Mouse (Mus musculus): ENCODE measurements around the gene Dbnl.
"Not testable (repeated sequence)": the region's sequence is repeated elsewhere in the genome, so short reads cannot be mapped to it uniquely, and the experiment has no call there.

Gene Dbnl

DNA sequence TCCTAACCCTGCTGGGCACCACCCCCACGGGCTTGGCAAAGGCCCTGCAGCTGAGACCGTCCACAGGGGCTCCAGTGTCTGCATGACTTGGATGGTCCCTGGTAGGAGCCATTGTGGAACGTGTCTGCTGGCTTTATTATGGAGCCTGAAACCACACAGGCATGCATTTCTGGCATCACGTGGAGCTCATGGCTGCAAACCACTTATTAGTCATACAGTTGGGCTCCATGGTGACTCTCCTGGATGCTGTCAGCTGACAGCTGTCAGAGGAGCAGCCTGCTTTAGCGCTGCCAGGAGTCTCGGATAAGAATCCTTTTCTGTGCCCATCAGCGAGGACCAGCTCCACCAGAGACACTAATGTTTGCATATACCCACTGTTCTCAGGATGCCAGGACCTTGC is 7.4 kb downstream of the Dbnl start:
- no peak for DNase-seq (ENCODE audit: low spot score)

DNA sequence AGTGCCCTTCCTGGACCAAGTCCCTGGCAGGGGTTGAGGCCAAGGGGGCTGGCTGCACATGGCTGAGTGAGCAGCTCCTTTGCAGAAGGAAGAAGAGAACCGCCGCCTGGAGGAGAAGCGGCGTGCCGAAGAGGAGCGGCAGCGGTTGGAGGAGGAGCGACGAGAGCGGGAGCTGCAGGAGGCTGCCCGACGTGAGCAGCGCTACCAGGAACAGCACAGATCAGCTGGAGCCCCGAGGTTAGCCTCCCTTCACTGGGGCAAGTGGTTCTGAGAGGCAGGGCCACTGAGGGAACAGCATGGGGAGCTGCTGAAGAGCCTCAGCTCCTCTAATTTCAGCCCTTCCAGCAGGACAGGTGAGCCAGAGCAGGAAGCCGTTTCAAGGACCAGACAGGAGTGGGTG is 8.7 kb downstream of the Dbnl start:
- no peak for DNase-seq (ENCODE audit: low spot score)

DNA sequence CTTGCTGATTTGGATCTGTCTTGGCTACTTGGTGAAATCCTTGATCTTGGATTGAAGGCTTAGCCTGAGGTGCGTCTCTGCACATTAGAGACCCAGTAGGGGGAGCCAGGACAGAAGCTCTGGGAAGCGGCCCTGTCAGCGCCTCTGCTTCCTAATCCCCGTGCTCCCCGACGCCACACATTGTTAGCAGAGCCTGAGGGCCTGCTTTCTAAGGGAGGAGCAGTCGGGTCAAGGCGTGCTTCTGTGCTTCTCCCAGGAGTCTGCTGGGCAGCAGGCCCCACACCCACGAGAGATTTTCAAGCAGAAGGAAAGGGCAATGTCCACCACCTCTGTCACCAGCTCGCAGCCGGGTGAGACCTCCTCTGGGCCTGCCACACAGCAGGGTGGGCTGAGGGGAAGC is 9.1 kb downstream of the Dbnl start:
- DNase-seq (ENCODE audit: low spot score): no peak

DNA sequence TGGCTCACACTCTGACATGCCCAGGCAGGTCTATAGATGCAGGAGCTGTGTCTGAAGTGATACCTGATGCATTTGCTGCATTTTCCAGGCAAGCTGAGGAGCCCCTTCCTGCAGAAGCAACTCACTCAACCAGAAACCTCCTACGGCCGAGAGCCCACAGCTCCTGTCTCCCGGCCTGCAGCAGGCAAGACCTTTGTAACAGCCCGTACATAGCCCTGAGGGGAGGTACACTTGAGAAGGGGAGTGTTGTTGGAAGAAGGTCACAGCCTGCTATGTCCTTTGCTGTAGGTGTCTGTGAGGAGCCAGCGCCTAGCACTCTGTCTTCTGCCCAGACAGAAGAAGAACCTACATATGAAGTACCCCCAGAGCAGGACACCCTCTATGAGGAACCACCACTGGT is 9.6 kb downstream of the Dbnl start:
- no peak for DNase-seq (ENCODE audit: low spot score)

DNA sequence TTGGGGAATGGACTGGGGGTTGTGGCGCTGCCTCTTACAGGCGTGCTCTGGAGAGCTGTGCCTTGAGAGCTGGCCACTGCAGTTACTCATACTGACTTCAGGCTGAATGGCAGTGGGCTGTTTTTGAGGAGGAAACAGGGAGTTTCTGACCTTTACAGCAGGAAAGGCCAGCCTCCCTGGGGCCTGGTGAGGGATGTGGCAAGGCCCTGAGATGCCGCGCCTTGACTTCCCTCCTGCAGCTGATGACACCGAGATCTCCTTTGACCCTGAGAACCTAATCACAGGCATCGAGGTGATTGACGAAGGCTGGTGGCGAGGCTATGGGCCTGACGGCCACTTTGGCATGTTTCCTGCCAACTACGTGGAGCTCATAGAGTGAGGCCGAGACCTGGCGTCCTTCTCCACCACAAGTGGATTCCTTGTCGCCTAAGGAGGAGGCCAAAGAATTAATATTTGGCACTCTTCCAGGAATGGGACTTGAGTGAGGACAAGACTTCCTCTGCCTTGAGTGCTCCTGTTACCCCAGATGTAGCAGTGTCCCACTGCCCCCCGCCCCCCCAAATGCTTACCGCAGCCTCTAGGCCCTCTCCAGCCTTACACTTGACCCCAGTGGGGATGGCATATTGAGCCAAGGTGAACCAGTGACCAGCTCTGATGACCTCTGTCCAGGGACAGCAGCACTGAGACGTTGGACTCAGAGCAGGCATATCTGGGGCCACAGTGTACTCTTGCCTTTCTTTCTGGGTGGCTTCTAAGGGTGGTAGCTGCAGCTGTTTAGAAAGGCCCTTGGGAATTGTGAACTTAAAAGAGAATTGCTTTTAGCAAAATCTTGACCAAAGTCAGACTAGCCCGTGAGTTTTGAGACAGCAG is 11.6 kb downstream of the Dbnl start:
- no peak for DNase-seq (ENCODE audit: low spot score)

DNA sequence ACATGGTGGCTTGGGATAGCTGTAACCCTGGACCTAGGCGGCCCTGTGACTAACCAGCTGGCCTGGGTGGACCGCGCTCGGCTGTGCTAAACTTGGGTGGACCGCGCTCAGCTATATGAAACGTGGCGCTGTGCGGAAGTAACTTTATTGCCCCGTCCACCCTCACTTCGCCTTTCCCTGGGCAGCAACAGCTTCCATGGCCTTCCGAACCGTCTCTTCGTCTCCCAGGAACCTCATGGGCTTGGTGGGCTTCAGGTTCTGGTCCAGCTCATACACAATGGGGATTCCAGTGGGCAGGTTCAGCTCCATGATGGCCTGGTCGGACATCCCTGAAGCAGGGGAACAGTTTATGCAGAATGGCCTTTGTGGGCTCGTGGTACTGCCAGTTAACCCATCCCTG is 13.2 kb downstream of the Dbnl start:
- no peak for DNase-seq (ENCODE audit: low spot score)

DNA sequence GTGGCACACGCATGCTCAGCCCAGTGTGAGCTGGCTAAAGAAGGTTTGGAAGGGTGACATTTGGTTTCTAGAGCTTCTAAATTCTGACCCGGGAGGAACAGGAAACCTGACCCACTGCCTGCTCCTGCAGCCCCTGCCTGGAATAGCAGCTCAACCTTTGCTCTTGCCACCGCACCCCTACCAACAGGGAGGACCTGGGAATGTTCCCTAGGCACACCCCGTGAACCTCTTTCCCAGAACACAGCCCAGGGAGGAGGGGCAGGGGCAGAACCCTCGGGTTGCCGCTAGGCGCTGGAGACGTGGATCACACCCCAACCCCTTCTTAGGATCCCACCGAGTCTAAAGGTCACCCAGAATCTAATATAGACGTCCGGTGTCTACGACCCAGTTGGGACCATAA is 13.7 kb downstream of the Dbnl start:
- no peak for DNase-seq (ENCODE audit: low spot score)

DNA sequence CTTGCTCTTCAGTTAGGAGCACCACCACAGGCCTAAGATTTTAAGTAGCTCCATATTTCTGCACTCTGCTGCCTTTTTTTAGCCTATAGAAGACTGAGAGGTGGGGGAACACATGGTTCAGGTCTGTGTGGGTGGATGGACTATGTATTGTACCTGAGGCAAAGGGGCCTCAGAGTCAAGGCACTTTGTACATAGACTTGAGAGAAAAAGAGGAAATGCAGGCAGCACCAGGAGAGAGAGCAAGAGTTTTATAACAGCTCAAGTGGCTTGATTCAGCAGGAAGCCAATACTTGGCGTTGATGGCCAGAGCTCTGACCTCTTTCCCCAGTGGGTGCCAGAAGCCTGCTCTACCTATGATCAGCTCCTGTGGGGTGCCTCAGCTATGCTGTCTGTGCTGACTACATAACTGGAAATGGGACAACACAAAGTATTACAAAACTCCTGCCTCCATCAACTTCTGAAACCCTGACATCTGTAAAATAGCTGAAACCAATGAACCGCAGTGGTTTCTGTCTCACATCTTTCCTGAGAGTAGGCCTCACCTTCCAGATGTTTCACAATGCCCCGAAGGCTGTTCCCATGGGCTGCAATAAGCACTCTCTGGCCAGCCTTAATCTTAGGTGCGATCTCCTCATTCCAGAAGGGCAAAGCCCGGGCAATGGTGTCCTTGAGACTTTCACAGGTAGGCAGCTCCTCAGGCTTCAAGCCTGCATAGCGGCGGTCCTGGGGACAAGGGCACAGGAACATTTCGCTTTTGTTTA is 14.3 kb downstream of the Dbnl start:
- DNase-seq (ENCODE audit: low spot score): no peak

DNA sequence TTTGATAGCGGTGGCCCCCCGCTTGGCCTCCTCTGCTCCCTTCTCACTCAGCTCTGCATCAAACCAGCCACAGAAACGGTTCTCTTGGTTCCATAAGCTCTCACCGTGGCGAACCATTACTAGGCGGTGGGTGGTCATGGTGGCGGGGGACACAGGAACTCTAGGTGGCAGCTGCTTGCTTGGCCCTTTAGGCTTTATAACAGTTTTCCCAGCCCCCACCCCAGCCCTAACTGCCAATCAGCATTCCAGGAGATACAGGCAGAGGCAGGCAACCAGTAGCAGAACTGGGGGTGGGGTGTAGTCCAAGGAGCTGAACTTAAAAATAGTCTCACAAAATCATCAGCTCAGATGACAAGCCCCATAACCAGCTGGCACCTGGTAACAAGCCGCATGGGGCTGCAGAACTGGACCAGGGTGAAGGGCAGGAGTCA is 15.3 kb downstream of the Dbnl start, which contains the start of gene Pgam2:
Gene Pgam2, minus strand, starts transcription at position 183 of the 431 bp plus-strand sequence.
- DNase-seq (ENCODE audit: low spot score): no peak

DNA sequence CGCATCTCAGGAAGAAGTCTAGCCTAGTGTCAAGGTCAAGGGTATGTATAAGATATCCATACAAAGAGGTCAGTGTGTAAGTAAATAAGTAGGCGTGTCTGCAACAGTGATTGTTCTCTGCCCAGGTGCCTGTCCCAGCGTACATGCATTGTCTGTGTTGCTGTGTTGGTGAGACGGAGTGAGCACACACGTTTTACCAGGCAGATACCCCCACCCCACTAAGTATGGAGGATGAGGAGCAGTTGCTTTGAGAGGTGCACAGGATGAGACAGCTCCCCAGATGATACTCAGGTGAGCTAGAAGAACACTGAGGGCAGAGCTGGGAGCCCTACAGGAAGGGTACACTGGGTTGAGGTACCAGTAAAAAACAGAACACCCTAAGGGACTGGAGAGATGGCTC is 15.9 kb downstream of the Dbnl start:
- no peak for DNase-seq (ENCODE audit: low spot score)

DNA sequence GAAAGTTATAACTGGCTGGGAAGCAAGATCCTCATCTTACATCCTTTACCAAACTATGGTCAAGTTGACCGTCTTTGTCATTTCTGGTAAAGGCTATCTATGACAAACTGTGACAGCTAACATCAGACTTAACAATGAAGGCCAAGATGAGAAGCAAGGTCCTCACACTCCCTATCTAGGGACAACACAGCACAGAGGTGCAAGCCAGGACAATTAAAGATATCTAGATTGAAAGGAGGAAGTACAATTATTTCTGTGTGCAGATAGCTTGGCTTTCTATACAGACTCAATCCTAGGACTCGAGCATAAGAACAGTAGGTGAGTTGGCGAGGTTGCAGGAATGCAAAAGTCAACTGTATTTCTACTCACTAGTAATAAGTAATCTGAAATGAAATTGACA is 17.4 kb downstream of the Dbnl start:
- DNase-seq (ENCODE audit: low spot score): no peak

DNA sequence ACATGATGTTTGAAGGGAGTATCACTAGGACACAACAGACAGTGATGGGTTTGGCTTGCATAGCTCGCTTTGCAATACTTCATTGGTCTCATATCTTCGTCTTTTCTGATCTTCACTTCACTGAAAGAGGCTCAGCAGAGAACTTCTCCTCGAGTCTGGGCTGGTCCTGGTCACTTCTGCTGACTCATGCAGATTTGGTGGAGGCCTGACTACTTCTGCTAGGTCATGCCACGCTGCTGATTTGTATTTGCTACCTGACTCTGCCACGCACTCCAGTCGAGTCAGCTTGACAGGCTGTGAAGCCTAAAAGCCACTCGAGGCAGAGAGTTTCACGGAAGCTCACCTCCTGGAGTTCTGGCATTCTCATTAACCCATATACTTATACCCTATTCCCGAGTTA is 19.7 kb downstream of the Dbnl start:
- DNase-seq (ENCODE audit: low spot score): no peak

DNA sequence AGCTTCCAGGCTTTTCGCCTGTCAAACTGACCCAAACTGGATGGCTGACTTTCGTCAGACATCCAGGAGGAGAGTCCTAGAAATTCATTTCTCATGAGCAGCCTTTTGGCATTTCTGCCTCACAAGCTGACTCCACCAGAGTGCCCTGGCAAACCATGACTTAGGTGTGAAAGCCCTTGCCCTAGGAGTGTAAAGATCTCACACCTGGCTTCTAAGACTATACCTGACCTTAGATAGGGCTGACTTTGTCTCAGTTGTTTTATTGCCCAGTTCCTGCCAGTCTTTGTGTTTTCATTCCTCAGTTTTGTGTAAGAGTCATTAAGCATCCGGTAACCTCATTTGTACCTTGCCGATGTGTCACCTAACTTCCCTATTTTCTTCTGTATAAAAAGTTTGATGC is 21.2 kb downstream of the Dbnl start:
- DNase-seq (ENCODE audit: low spot score): not testable (repeated sequence)

DNA sequence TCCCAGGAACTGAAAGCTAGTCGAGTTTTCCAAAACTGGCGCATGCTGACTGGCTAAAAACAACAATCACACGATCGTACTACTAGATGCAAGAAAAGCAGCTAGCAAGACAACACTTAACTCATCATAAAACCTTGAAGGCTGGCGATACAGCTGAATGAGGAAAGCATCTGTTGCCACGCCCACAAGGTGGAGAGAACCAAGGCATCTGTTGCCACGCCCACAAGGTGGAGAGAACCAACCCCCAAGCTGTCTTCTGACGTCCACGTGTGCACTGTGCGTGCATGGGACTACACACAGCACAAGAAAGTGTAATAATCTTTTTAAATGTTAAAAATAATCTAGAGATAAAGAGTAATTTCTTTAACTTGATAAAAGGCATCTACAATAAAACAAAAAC is 25.1 kb downstream of the Dbnl start:
- no peak for DNase-seq (ENCODE audit: low spot score)

DNA sequence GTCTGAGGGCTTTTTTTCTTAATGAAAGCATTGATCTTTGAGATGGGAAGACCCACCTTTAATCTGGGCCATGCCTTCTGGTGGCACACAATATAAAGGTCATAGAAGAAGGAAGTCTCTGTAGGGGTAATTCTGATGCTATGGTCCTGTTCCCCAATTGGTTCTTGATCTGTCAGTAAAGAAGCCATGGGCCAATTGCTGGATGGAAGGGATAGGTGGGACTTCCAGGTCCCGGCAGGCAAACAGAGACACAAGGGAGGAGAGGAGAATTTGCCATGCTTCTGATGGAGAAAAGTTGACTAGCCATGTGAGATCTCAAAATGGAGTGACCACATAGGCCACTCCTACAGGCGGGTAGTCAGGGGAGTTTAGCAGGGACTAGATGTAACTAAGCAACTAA is 30.9 kb downstream of the Dbnl start:
- no peak for DNase-seq (ENCODE audit: low spot score)

DNA sequence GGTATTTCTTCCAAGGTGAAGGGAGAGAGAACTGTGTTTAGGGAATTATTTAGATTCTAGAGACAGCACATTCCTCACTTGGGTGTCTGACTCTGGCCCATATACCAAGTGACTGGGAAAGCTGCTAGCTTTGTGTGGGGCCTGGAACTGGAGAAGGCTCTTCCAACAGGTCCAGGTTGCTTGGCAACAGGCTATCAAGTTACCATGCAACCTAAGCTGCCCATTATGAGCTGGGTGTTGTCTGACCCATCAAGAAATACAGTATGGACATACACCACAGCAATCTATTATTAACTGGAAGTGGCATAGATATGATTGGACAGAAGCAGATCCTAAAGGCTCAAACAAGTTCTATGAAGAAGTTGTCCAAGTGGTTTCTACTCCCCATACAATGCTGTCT is 37.1 kb downstream of the Dbnl start:
- no peak for DNase-seq (ENCODE audit: low spot score)

DNA sequence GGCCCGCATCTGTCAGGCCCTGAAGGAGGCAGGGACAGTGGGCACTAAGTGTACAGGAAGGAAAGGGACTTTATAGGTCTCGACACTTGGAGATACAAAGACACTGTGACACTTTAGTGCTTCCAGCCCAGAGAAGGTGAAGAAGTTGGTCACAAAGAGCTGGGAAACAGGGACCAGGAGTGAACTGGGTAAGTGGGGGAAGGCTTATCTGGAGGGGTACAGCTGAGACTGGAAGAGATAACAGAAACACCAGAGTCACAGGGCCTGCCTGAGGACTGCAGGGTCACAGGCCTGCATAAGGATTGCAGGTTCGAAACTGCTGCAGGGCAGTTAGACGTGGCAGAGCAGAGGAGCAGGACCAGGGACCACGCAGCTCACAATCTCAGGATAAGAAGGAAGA is 39.6 kb downstream of the Dbnl start:
- no peak for DNase-seq (ENCODE audit: low spot score)

DNA sequence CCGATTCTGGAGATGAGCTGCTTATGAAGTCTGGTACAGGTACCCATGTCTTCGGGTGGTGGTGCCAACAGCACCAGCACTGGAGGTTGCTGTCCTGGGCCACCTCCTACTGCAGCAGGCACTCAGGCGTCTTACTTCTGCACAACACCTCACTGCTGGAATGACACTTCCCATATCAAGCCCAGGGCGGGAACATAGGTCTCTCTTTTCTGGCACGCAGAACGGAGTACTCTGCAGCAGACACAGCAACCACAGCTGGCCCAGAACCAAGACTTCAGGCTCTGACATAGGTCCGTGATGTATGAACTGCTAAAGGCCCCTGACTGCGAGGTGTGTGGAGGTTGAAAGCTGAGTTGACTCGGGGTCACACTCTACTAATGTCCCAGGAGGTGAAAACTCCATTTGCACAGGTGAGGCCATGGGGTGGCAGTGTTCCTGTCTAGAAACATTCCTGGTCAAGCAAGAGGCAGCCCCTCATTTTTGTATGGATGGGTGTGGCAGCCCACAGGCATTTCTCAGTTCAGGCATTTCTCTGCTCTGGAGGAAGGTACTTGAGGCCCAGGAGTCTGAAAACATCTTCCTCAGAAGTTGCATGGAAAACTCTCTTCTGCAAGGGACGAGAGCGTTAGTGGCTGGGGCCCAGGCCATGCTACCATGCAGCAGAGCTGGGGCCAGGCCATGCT is 40.4 kb downstream of the Dbnl start:
- DNase-seq (ENCODE audit: low spot score): no peak

DNA sequence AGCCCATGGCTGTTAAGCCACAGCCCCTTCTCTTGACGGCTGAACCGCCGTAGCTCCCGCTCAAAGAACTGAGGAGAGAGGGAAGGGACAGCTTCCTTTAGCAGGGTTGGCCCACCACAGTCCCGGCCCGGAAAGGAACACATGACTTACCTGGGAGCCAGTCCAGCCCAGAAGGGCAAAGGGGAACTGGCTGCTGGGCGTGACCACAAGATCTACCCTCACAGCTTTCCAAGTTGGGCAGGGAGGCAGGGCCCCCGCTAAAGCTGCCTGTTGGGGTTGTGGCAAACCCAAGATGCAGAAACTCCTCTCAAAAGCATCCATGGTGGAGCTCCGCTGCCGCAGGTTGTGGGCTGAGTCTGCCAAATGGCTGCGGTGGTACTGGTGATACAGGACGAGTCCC is 41.0 kb downstream of the Dbnl start:
- DNase-seq (ENCODE audit: low spot score): no peak

DNA sequence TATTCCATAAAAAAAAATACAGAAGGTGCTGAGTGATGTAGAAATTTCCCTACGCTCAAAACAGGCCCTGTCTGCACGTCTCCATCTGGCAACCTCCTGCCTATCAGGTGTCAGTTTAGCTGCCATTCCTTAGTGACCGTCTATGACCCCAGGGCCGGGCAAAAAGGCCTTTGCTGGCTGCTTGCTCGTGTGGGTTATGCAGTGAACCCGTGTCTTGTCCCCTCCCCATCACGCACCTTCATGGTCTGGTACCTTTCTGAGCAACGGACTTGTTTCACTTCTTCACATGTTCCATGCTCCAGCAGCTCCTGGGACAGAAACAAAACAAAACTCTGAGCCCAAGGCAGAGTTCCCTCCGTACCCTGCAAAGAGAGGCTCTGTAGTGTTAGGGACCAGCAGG is 46.2 kb downstream of the Dbnl start:
- no peak for DNase-seq (ENCODE audit: low spot score)

DNA sequence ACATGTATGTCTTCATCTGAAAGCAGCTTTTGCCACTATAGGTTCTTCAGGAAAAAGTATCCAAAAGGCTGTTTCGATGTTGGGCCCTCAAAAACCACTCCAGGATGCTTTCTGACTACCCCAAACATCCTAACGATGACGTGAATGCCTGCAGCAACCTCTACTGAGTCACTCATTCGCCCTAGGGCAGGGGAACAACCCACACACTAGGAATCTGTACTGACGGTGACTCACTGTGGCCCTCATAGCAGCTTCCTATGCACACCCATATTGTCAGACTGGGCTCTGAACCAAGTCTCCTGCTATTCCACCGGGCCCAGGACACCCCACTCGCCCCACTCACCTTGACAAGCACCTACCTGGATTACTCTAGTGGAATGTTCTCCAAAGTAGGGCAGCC is 46.8 kb downstream of the Dbnl start:
- no peak for DNase-seq (ENCODE audit: low spot score)

DNA sequence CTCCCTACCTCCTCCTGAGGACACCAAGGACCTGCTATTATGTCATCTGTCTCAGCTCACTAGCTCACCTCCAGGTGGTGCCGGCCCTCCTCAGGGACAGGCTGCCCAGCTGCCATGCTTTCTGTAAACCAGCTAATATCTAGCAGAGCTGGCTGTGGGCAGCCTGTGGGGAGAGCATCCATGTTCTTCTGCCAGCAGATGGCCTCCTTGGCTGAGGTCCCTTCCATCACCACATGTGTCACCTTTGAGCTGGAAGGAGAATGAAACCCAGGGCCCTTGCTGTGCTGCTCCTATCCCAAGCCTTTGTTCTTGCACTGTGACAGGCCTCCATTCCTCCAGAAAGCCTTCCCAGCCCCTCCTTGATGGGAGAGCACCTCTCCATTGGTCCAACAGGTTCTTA is 47.8 kb downstream of the Dbnl start:
- DNase-seq (ENCODE audit: low spot score): no peak
